Mouse (Mus musculus): ENCODE measurements around the gene Ssr3. TPM values are rescaled to one million over a fixed set of nuclear protein-coding genes. Genes with fewer than 3 reads are reported as not detected.

Ssr3 gene
- polyA plus RNA-seq, 1 experiment from 2014 or later = 180 TPM

GRCm38 (mm10) chr3:65367944-65368343, 24.5 kb downstream of the Ssr3 start:
- Histone ChIP-seq H3K9me3 (ENCODE audit: low read length) (no peaks in the 10 kb centered on the region), H3K27me3 (replicated peaks; ENCODE audit: insufficient read depth, low read length) (no peaks in the 10 kb centered on the region), H3K4me1 (ENCODE audit: insufficient read depth, low read depth, low read length) (no peaks in the 10 kb centered on the region), H3K36me3 (ENCODE audit: insufficient read depth, low read length) (no peaks in the 10 kb centered on the region), H3K4me2 (replicated peaks; ENCODE audit: low read depth, low read length) (no peak overlapping the region), H3K4me3 (ENCODE audit: low read depth, low read length) (no peak overlapping the region), H3K27ac (ENCODE audit: low read length) (no peak overlapping the region), H3K9ac (replicated peaks; ENCODE audit: low read depth) (no peak overlapping the region)
- DNase-seq (ENCODE audit: low spot score) (no peak), ATAC-seq (no peak)
- 77% methylated on average over 4 of the region's 4 CpGs for WGBS
- TF ChIP-seq EP300 (IDR thresholded peaks at IDR 0.05) (no peak), CTCF (IDR thresholded peaks at IDR 0.05) (no peak)

- no peak overlapping the region for H3K27ac ChIP-seq (ENCODE audit: low read length)
- no peaks in the 10 kb centered on the region for H3K36me3 ChIP-seq (ENCODE audit: insufficient read depth, low read length)
- H3K4me1 ChIP-seq (ENCODE audit: insufficient read depth, low read depth, low read length) = no peaks in the 10 kb centered on the region
- no peak overlapping the region for H3K4me3 ChIP-seq (ENCODE audit: low read depth, low read length)
- DNase-seq (ENCODE audit: low spot score) = no peak
- no peak overlapping the region for H3K9ac ChIP-seq (replicated peaks; ENCODE audit: low read depth)
- no peak overlapping the region for H3K4me2 ChIP-seq (replicated peaks; ENCODE audit: low read depth, low read length)
- ATAC-seq = no peak
- no peak for TF ChIP-seq EP300 (IDR thresholded peaks at IDR 0.05)
- no peak for TF ChIP-seq CTCF (IDR thresholded peaks at IDR 0.05)
- no peaks in the 10 kb centered on the region for H3K9me3 ChIP-seq (ENCODE audit: low read length)
- WGBS = 85% methylated on average over 10 of the region's 10 CpGs
- no peaks in the 10 kb centered on the region for H3K27me3 ChIP-seq (replicated peaks; ENCODE audit: insufficient read depth, low read length)
Observed at GRCm38 (mm10) chr3:65365921-65366710, 26.3 kb downstream of the Ssr3 start.

GRCm38 (mm10) chr3:65365184-65365583, 27.2 kb downstream of the Ssr3 start:
- H3K4me3 ChIP-seq (ENCODE audit: low read depth, low read length) = no peak overlapping the region
- H3K9me3 ChIP-seq (ENCODE audit: low read length) = no peaks in the 10 kb centered on the region
- H3K27me3 ChIP-seq (replicated peaks; ENCODE audit: insufficient read depth, low read length) = no peaks in the 10 kb centered on the region
- WGBS = 75% methylated on average over 6 of the region's 6 CpGs
- no peak overlapping the region for H3K4me2 ChIP-seq (replicated peaks; ENCODE audit: low read depth, low read length)
- H3K27ac ChIP-seq (ENCODE audit: low read length) = no peak overlapping the region
- no peaks in the 10 kb centered on the region for H3K4me1 ChIP-seq (ENCODE audit: insufficient read depth, low read depth, low read length)
- ATAC-seq (no peak), DNase-seq (ENCODE audit: low spot score) (no peak)
- no peak overlapping the region for H3K9ac ChIP-seq (replicated peaks; ENCODE audit: low read depth)
- no peak for TF ChIP-seq CTCF (IDR thresholded peaks at IDR 0.05)
- no peak for TF ChIP-seq EP300 (IDR thresholded peaks at IDR 0.05)
- H3K36me3 ChIP-seq (ENCODE audit: insufficient read depth, low read length) = no peaks in the 10 kb centered on the region

GRCm38 (mm10) chr3:65363438-65363837, 29.0 kb downstream of the Ssr3 start:
- peak; percentile 55 for ATAC-seq
- DNase-seq (ENCODE audit: low spot score) = peak; percentile 62
- 75% methylated on average over 1 of the region's 1 CpGs for WGBS

GRCm38 (mm10) chr3:65360163-65360969, 32.1 kb downstream of the Ssr3 start:
- H3K27me3 ChIP-seq (replicated peaks; ENCODE audit: insufficient read depth, low read length) = no peaks in the 10 kb centered on the region
- ATAC-seq (peak; percentile 25), DNase-seq (ENCODE audit: low spot score) (peak; percentile 66)
- H3K4me2 ChIP-seq (replicated peaks; ENCODE audit: low read depth, low read length) = no peak overlapping the region
- no peaks in the 10 kb centered on the region for H3K4me1 ChIP-seq (ENCODE audit: insufficient read depth, low read depth, low read length)
- WGBS = 33% methylated on average over 8 of the region's 8 CpGs
- peak; percentile 51; the same call in 1 of the 2 replicates for TF ChIP-seq EP300 (IDR thresholded peaks at IDR 0.05)
- TF ChIP-seq CTCF (IDR thresholded peaks at IDR 0.05) = no peak
- H3K27ac ChIP-seq (ENCODE audit: low read length) = no peak overlapping the region
- no peak overlapping the region for H3K4me3 ChIP-seq (ENCODE audit: low read depth, low read length)
- H3K9me3 ChIP-seq (ENCODE audit: low read length) = no peaks in the 10 kb centered on the region
- no peak overlapping the region for H3K9ac ChIP-seq (replicated peaks; ENCODE audit: low read depth)
- H3K36me3 ChIP-seq (ENCODE audit: insufficient read depth, low read length) = no peaks in the 10 kb centered on the region

More at GRCm38 (mm10) chr3:65363438-65363837, 29.0 kb downstream of the Ssr3 start:
- H3K4me2 ChIP-seq (replicated peaks; ENCODE audit: low read depth, low read length) = no peak overlapping the region
- no peaks in the 10 kb centered on the region for H3K9me3 ChIP-seq (ENCODE audit: low read length)
- no peak overlapping the region for H3K9ac ChIP-seq (replicated peaks; ENCODE audit: low read depth)
- H3K4me1 ChIP-seq (ENCODE audit: insufficient read depth, low read depth, low read length) = no peaks in the 10 kb centered on the region
- H3K27me3 ChIP-seq (replicated peaks; ENCODE audit: insufficient read depth, low read length) = no peaks in the 10 kb centered on the region
- TF ChIP-seq EP300 (IDR thresholded peaks at IDR 0.05) = peak; percentile 26; the same call in 1 of the 2 replicates
- TF ChIP-seq CTCF (IDR thresholded peaks at IDR 0.05) = no peak
- H3K4me3 ChIP-seq (ENCODE audit: low read depth, low read length) = no peak overlapping the region
- H3K36me3 ChIP-seq (ENCODE audit: insufficient read depth, low read length) = no peaks in the 10 kb centered on the region
- H3K27ac ChIP-seq (ENCODE audit: low read length) = no peak overlapping the region

- no peaks in the 10 kb centered on the region for H3K27me3 ChIP-seq (replicated peaks; ENCODE audit: insufficient read depth, low read length)
Observed at GRCm38 (mm10) chr3:65358841-65359240, 33.6 kb downstream of the Ssr3 start.

More at GRCm38 (mm10) chr3:65358841-65359240, 33.6 kb downstream of the Ssr3 start:
- H3K4me3 ChIP-seq (ENCODE audit: low read depth, low read length) = no peak overlapping the region
- H3K4me1 ChIP-seq (ENCODE audit: insufficient read depth, low read depth, low read length) = no peaks in the 10 kb centered on the region
- ATAC-seq (no peak), DNase-seq (ENCODE audit: low spot score) (no peak)
- 84% methylated on average over 2 of the region's 2 CpGs for WGBS
- H3K9ac ChIP-seq (replicated peaks; ENCODE audit: low read depth) = no peak overlapping the region
- no peak for TF ChIP-seq EP300 (IDR thresholded peaks at IDR 0.05)
- TF ChIP-seq CTCF (IDR thresholded peaks at IDR 0.05) = no peak
- no peaks in the 10 kb centered on the region for H3K36me3 ChIP-seq (ENCODE audit: insufficient read depth, low read length)
- H3K4me2 ChIP-seq (replicated peaks; ENCODE audit: low read depth, low read length) = no peak overlapping the region
- no peaks in the 10 kb centered on the region for H3K9me3 ChIP-seq (ENCODE audit: low read length)
- no peak overlapping the region for H3K27ac ChIP-seq (ENCODE audit: low read length)

All from lung, postnatal 0 days (tissue).